Comparison of ENCODE assay signal across 8 mouse cellular contexts in genomic region chr15:42962747-42963338, GRCm38 (mm10).
A peak's percentile ranks its signal among the peaks of the same experiment; 100 is the strongest.
DNase-seq lines count a peak whose midpoint lies in the region; ATAC-seq lines count a peak whose summit lies in the region.

No protein-coding gene starts in this region.

- no peak overlapping the region for H3K9ac ChIP-seq in forebrain, embryonic 15.5 days (replicated peaks)
- no peak overlapping the region for H3K9ac ChIP-seq in hindbrain, embryonic 15.5 days

- WGBS in heart, embryonic 10.5 days = 19% methylated on average over 11 of the region's 11 CpGs
- WGBS in forebrain, embryonic 15.5 days = 16% methylated on average over 11 of the region's 11 CpGs
- WGBS in hindbrain, embryonic 15.5 days = 22% methylated on average over 11 of the region's 11 CpGs

- no peaks in the 10 kb centered on the region for H3K4me1 ChIP-seq in heart, embryonic 10.5 days
- no peaks in the 10 kb centered on the region for H3K4me1 ChIP-seq in forebrain, embryonic 15.5 days
- H3K4me1 ChIP-seq in hindbrain, embryonic 15.5 days (replicated peaks) = no peaks in the 10 kb centered on the region

- H3K27me3 ChIP-seq in heart, embryonic 10.5 days (ENCODE audit: insufficient read depth, poor library complexity, severe bottlenecking) = no peaks in the 10 kb centered on the region
- H3K27me3 ChIP-seq in forebrain, embryonic 15.5 days = no peaks in the 10 kb centered on the region
- no peaks in the 10 kb centered on the region for H3K27me3 ChIP-seq in hindbrain, embryonic 15.5 days

- peak; percentile 68 for DNase-seq in heart, adult 8-10 months (ENCODE audit: low spot score)
- no peak for DNase-seq in heart, embryonic 10.5 days (ENCODE audit: low spot score)
- DNase-seq in c-Kit-positive CD71-negative TER-119-negative erythroid progenitor cells, embryonic 14.5 days (ENCODE audit: low read depth) = peak; percentile 46
- DNase-seq in layer of hippocampus, postnatal 36 days = peak; percentile 27 to 62
- peak; percentile 40 for DNase-seq in right cerebral cortex, postnatal 14 days

- no peak overlapping the region for H3K27ac ChIP-seq in heart, embryonic 10.5 days
- H3K27ac ChIP-seq in forebrain, embryonic 15.5 days (replicated peaks) = no peak overlapping the region
- no peak overlapping the region for H3K27ac ChIP-seq in hindbrain, embryonic 15.5 days (replicated peaks)

- no peak overlapping the region for H3K4me2 ChIP-seq in forebrain, embryonic 15.5 days (replicated peaks)
- peak overlapping the region; percentile 37 for H3K4me2 ChIP-seq in hindbrain, embryonic 15.5 days

- ATAC-seq in forebrain, embryonic 15.5 days (replicated peaks) = peak; percentile 90
- ATAC-seq in hindbrain, embryonic 15.5 days (ENCODE audit: low FRiP score, low read depth) = peak; percentile 63
- peak; percentile 86 for ATAC-seq in megakaryocyte-erythroid progenitor cell, adult 5-6 weeks (replicated peaks; ENCODE audit: low FRiP score, low TSS enrichment, poor library complexity, severe bottlenecking)

- H3K9me3 ChIP-seq in heart, embryonic 10.5 days = no peaks in the 10 kb centered on the region
- H3K9me3 ChIP-seq in forebrain, embryonic 15.5 days = no peaks in the 10 kb centered on the region
- H3K9me3 ChIP-seq in hindbrain, embryonic 15.5 days = no peaks in the 10 kb centered on the region

- no peaks in the 10 kb centered on the region for H3K36me3 ChIP-seq in heart, embryonic 10.5 days
- no peaks in the 10 kb centered on the region for H3K36me3 ChIP-seq in forebrain, embryonic 15.5 days
- H3K36me3 ChIP-seq in hindbrain, embryonic 15.5 days = no peaks in the 10 kb centered on the region

- no peak overlapping the region for H3K4me3 ChIP-seq in heart, embryonic 10.5 days
- no peak overlapping the region for H3K4me3 ChIP-seq in forebrain, embryonic 15.5 days
- H3K4me3 ChIP-seq in hindbrain, embryonic 15.5 days = no peak overlapping the region
